Mouse (Mus musculus) CH12.LX (cell line): ENCODE results near the gene Tbl3. TPM values are rescaled to one million over a fixed set of nuclear protein-coding genes. Genes with fewer than 3 reads are reported as not detected.

ENCODE experiments used
- DNase-seq: peaks from one replicate; pipeline ENCODE4 v3.0.0-alpha.2; 2013; ENCODE audit errors: extremely low read depth
- H3K27ac ChIP-seq: 2 replicates; pipeline ENCODE4 v1.5.1; 2012; ENCODE audit warnings: low read depth, mild to moderate bottlenecking, control low read depth, moderate library complexity; ENCODE audit not compliant: insufficient read depth
- H3K27me3 ChIP-seq: replicated peaks from 2 replicates; pipeline ENCODE3; 2012; ENCODE audit warnings: inconsistent platforms
- H3K36me3 ChIP-seq, 2 experiments: replicated peaks in 1 of 2; 2 replicates each; pipeline versions ENCODE3 to v1.6.1; 2012; ENCODE audit warnings: inconsistent platforms in 1 of 2, low read length in 1 of 2, mild to moderate bottlenecking in 1 of 2, mixed read lengths in 1 of 2, moderate library complexity in 1 of 2; ENCODE audit not compliant: control insufficient read depth in 1 of 2, insufficient read depth in 1 of 2
- H3K4me1 ChIP-seq, 2 experiments: 2 replicates each; pipeline ENCODE4 v1.6.1; 2012; ENCODE audit warnings: inconsistent platforms in 1 of 2, moderate library complexity in 1 of 2; ENCODE audit not compliant: insufficient read depth in 2 of 2, control insufficient read depth in 1 of 2
- H3K4me2 ChIP-seq: 2 replicates; pipeline ENCODE4 v1.6.1; 2012; ENCODE audit warnings: low read depth, mild to moderate bottlenecking, control low read depth; ENCODE audit not compliant: poor library complexity, insufficient read depth, severe bottlenecking
- H3K4me3 ChIP-seq, 3 experiments: fragments of 150-350 bp in 1 of 3; sonication (generic) in 1 of 3; replicated peaks in 1 of 3; 2 replicates each; pipeline versions ENCODE3 to v1.5.1; 2011 to 2012; ENCODE audit warnings: low read depth in 2 of 3, low read length in 2 of 3, mild to moderate bottlenecking in 2 of 3, moderate library complexity in 2 of 3, control low read depth in 1 of 3, improper control_type of control experiment in 1 of 3, inconsistent platforms in 1 of 3, mixed read lengths in 1 of 3; ENCODE audit not compliant: poor library complexity in 1 of 3
- H3K79me2 ChIP-seq: replicated peaks from 2 replicates; pipeline ENCODE4 v1.6.1; 2012; ENCODE audit warnings: mild to moderate bottlenecking, moderate library complexity; ENCODE audit not compliant: control insufficient read depth, poor library complexity, insufficient read depth, severe bottlenecking; ENCODE audit errors: extremely low read depth
- H3K9ac ChIP-seq: 2 replicates; pipeline ENCODE4 v1.6.1; 2012; ENCODE audit warnings: low read depth, mild to moderate bottlenecking, control low read depth, moderate library complexity; ENCODE audit not compliant: insufficient read depth
- H3K9me3 ChIP-seq: replicated peaks from 2 replicates; pipeline ENCODE3; 2012; ENCODE audit warnings: low read length, inconsistent platforms, mixed read lengths
- CHD1 ChIP-seq: IDR thresholded peaks from 2 replicates; pipeline ENCODE4 v1.6.1; 2012; ENCODE audit warnings: low read depth, low read length, improper control_type of control experiment, inconsistent platforms
- E2F4 ChIP-seq: IDR thresholded peaks from 2 replicates; pipeline ENCODE4 v1.6.1; 2011; ENCODE audit warnings: low read depth, low read length, improper control_type of control experiment; ENCODE audit not compliant: insufficient replicate concordance
- ELF1 ChIP-seq: IDR thresholded peaks from 2 replicates; pipeline ENCODE4 v1.6.1; 2014; ENCODE audit warnings: low read depth, mild to moderate bottlenecking, inconsistent platforms, low read length, improper control_type of control experiment
- ETS1 ChIP-seq: conservative IDR thresholded peaks from 2 replicates; pipeline ENCODE4 v1.6.1; 2012; ENCODE audit warnings: low read depth, mild to moderate bottlenecking, inconsistent platforms, low read length, improper control_type of control experiment, moderate library complexity
- GABPA ChIP-seq: IDR thresholded peaks from 2 replicates; pipeline ENCODE4 v1.6.1; 2012; ENCODE audit warnings: low read depth, low read length, improper control_type of control experiment, inconsistent platforms; ENCODE audit not compliant: insufficient replicate concordance
- HCFC1 ChIP-seq: IDR thresholded peaks from 2 replicates; pipeline ENCODE4 v1.6.1; 2012; ENCODE audit warnings: low read depth, mild to moderate bottlenecking, inconsistent platforms, low read length, improper control_type of control experiment
- JUN ChIP-seq: IDR thresholded peaks from 2 replicates; pipeline ENCODE4 v1.6.1; 2011; ENCODE audit warnings: low read depth, mild to moderate bottlenecking, low read length, improper control_type of control experiment, moderate library complexity; ENCODE audit not compliant: insufficient read depth
- JUND ChIP-seq: conservative IDR thresholded peaks from 2 replicates; pipeline ENCODE4 v1.6.1; 2011; ENCODE audit warnings: low read depth, low read length, improper control_type of control experiment
- KAT2A ChIP-seq: IDR thresholded peaks from 2 replicates; pipeline ENCODE4 v1.6.1; 2012; ENCODE audit warnings: low read length, improper control_type of control experiment, inconsistent platforms; ENCODE audit not compliant: insufficient replicate concordance
- MAFK ChIP-seq: IDR thresholded peaks from 2 replicates; pipeline ENCODE4 v1.6.1; 2011; ENCODE audit warnings: low read length, improper control_type of control experiment; ENCODE audit not compliant: insufficient replicate concordance
- MAX ChIP-seq: IDR thresholded peaks from 2 replicates; pipeline ENCODE4 v1.6.1; 2011; ENCODE audit warnings: low read length, improper control_type of control experiment
- MEF2A ChIP-seq: IDR thresholded peaks from 2 replicates; pipeline ENCODE4 v1.6.1; 2014; ENCODE audit warnings: low read depth, mild to moderate bottlenecking, inconsistent platforms, low read length, improper control_type of control experiment, borderline replicate concordance
- MXI1 ChIP-seq: IDR thresholded peaks from 2 replicates; pipeline ENCODE4 v1.6.1; 2011; ENCODE audit warnings: mild to moderate bottlenecking, low read depth, low read length, improper control_type of control experiment
- MYC ChIP-seq: IDR thresholded peaks from 2 replicates; pipeline ENCODE4 v1.6.1; 2011; ENCODE audit warnings: low read depth, mild to moderate bottlenecking, improper control_type of control experiment, low read length
- POLR2A ChIP-seq: IDR thresholded peaks from 2 replicates; pipeline ENCODE4 v1.6.1; 2011; ENCODE audit warnings: low read depth, mild to moderate bottlenecking, improper control_type of control experiment, low read length
- POLR2AphosphoS2 ChIP-seq: IDR thresholded peaks from 2 replicates; pipeline ENCODE4 v1.6.1; 2011; ENCODE audit warnings: low read depth, low read length, improper control_type of control experiment
- RAD21 ChIP-seq: IDR thresholded peaks from 2 replicates; pipeline ENCODE4 v1.6.1; 2011; ENCODE audit warnings: low read depth, mild to moderate bottlenecking, low read length, improper control_type of control experiment, moderate library complexity
- RCOR1 ChIP-seq: conservative IDR thresholded peaks from 2 replicates; pipeline ENCODE4 v1.6.1; 2012; ENCODE audit warnings: low read depth, mild to moderate bottlenecking, inconsistent platforms, low read length, improper control_type of control experiment
- SIN3A ChIP-seq: IDR thresholded peaks from 2 replicates; pipeline ENCODE4 v1.6.1; 2012; ENCODE audit warnings: low read length, improper control_type of control experiment, inconsistent platforms
- TBP ChIP-seq: conservative IDR thresholded peaks from 2 replicates; pipeline ENCODE4 v1.6.1; 2011; ENCODE audit warnings: low read depth, low read length, improper control_type of control experiment
- UBTF ChIP-seq: IDR thresholded peaks from 2 replicates; pipeline ENCODE4 v1.6.1; 2012; ENCODE audit warnings: low read depth, mild to moderate bottlenecking, inconsistent platforms, low read length, improper control_type of control experiment, moderate library complexity
- ZC3H11A ChIP-seq: IDR thresholded peaks from 2 replicates; pipeline ENCODE4 v1.6.1; 2012; ENCODE audit warnings: low read depth, mild to moderate bottlenecking, inconsistent platforms, low read length, improper control_type of control experiment
- ZMIZ1 ChIP-seq: IDR thresholded peaks from 2 replicates; pipeline ENCODE4 v1.6.1; 2012; ENCODE audit warnings: low read depth, mild to moderate bottlenecking, inconsistent platforms, low read length, improper control_type of control experiment
- dilution Hi-C: fragments of 300-500 bp; cut with MboI; formaldehyde crosslinking; loops from 2 replicates; pipeline ENCODE4 v1.14.3; 2020; ENCODE audit warnings: low sequenced_read_pairs; ENCODE audit not compliant: extremely low pct_unique_long_range_greater_than_20kb, extremely low pct_ligation_motif_present
- in situ Hi-C: fragments of 300-500 bp; cut with MboI; formaldehyde crosslinking; loops from 3 replicates; pipeline ENCODE4 v1.14.3; 2019; ENCODE audit warnings: low sequenced_read_pairs, low pct_ligation_motif_present, low pct_unique_long_range_greater_than_20kb, mixed read lengths
- polyA plus RNA-seq: library from polyadenylated mRNA; unstranded; fragments of >175 nt; gene quantifications from 2 replicates; pipeline ENCODE4 v1.2.1, GENCODE M21; 2012; ENCODE audit warnings: low read depth; ENCODE audit not compliant: insufficient read length
- total RNA-seq, 2 experiments: library from RNA; depleted of rRNA; stranded (reverse); fragments of 300-350 nt in 1 of 2; fragments of >200 nt in 1 of 2; gene quantifications; 2 replicates each; pipeline ENCODE4 v1.2.3; 2012 to 2014

Tbl3 gene
- total and polyA plus RNA-seq, 3 experiments: 98.0 to 105 (median 104) TPM

DNA sequence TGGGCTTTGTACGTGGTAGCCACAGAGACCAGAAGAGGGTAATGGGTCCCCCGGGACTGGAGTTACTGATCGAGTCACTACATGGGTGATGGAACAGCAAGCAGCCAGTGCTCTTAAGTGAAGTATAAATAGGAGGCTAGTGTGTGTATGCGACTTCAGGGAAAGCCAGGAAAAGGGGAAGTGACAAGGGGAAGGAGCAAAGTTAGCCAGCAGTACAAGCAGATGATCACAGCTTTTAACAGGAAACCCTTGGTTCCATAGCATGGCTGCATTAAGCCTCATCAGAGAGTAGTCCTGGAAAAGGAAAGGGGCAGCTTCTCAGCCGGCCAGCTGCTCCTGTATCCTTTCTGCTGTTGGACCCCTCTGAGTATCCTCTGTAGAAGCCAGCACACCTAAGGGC, 15.1 kb downstream of the Tbl3 start:
- dilution Hi-C loops: no loop called here
- H3K4me1 ChIP-seq: peaks cover 11 to 38% of the 10 kb centered on the region in 2 experiments
- no peaks in the 10 kb centered on the region for H3K79me2 ChIP-seq
- H3K9me3 ChIP-seq: no peaks in the 10 kb centered on the region
- H3K27ac ChIP-seq: no peak overlapping the region
- peaks cover 8 to 19% of the 10 kb centered on the region in 2 experiments for H3K36me3 ChIP-seq
- peaks cover 27% of the 10 kb centered on the region for H3K27me3 ChIP-seq
- no peak overlapping the region for H3K9ac ChIP-seq
- in situ Hi-C loops: no loop called here
- DNase-seq: peak; percentile 38
- H3K4me2 ChIP-seq: no peak overlapping the region
- TF ChIP-seq POLR2AphosphoS2 (no peak), JUN (no peak), SIN3A (no peak), E2F4 (no peak), RCOR1 (no peak), TBP (no peak), HCFC1 (no peak), MAX (no peak), POLR2A (no peak), KAT2A (no peak), ZC3H11A (no peak), MEF2A (no peak), ETS1 (no peak), MXI1 (no peak), JUND (no peak), MAFK (no peak)
- no peak overlapping the region for H3K4me3 ChIP-seq

DNA sequence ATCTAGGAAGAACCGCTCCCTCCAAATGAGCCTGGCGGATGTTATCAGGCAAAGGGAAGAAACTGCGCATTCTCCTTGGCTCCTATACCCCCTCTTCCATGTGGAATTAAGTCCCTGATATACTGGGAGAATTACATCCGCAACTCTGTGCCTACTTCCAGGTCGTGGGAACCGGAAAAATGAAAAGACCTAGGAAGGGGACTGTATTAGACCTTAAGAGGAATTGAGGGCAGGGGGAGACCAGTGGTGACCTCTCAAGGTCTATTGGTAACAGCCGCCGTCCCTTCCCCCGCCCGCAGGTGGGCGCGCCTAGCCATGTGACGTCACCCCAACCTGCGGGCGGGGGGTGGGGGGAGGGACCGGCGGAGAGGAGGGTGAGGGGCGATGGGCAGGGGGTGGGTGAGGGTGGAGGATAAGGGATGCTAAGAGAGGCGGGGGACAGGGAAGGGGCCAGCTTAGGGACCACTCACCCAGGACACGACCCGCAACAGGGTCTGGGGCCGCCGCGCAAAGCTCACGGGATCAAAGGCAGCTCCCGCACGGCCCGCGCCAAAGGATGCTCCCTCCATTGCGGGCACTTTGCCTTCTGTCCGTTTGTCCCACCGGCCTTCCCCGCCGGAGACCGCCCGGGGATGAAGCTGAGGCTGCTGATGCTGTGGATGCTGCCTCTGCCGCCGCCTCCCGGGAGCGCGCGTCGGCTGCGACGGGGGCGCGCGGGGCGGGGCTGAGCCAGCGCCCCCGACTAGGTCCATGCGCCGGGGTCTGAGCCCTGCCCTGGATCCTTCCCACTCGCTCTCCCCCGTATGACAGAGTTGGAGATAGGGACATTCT, 18.0 kb downstream of the Tbl3 start, which contains the start of gene Syngr3:
TSS of gene Syngr3 (minus strand) at position 705 of the 831 bp plus-strand sequence.
- Histone ChIP-seq H3K27ac (no peak within 1 kb of the TSS), H3K4me2 (peak within 1 kb of the TSS; percentile 95), H3K4me3 (peak within 1 kb of the TSS; percentile 17 to 76 (median 54)), H3K9me3 (no peaks in the 10 kb centered on the region), H3K79me2 (no peaks in the 10 kb centered on the region), H3K9ac (peak within 1 kb of the TSS; percentile 29; the same call in 1 of the 2 replicates), H3K4me1 (peaks cover 14 to 34% of the 10 kb centered on the region in 2 experiments), H3K27me3 (peaks cover 27% of the 10 kb centered on the region), H3K36me3 (peaks cover 8 to 18% of the 10 kb centered on the region in 2 experiments)
- dilution Hi-C loops (no loop called here), in situ Hi-C loops (no loop called here)
- TF ChIP-seq RAD21 (no peak), UBTF (no peak), HCFC1 (no peak), MYC (no peak), CHD1 (no peak), JUN (no peak), RCOR1 (no peak), TBP (no peak), ZMIZ1 (no peak), GABPA (no peak), POLR2AphosphoS2 (no peak), ETS1 (no peak), ELF1 (no peak)
- no peak for DNase-seq
